Mouse (Mus musculus) embryonic stem cell, embryonic (primary cell): ENCODE measurements around the gene Cyp2e1.

Experiments used
- CTCF ChIA-PET, 4 experiments: fragments of 300-600 bp in 2 of 4; fragments of 350-600 bp in 2 of 4; sonication (Branson Sonifier 250); formaldehyde crosslinking; loops; one replicate each; lab custom pipeline; 2022; ENCODE audit warnings: inconsistent platforms in 2 of 4; lab: Charles Lee
- POLR2A ChIA-PET, 4 experiments: fragments of 300-600 bp in 2 of 4; fragments of 350-600 bp in 2 of 4; sonication (Branson Sonifier 250); formaldehyde crosslinking; loops; one replicate each; lab custom pipeline; 2022; ENCODE audit warnings: antibody characterized with exemption in 4 of 4, inconsistent platforms in 1 of 4; lab: Charles Lee

Gene Cyp2e1

DNA sequence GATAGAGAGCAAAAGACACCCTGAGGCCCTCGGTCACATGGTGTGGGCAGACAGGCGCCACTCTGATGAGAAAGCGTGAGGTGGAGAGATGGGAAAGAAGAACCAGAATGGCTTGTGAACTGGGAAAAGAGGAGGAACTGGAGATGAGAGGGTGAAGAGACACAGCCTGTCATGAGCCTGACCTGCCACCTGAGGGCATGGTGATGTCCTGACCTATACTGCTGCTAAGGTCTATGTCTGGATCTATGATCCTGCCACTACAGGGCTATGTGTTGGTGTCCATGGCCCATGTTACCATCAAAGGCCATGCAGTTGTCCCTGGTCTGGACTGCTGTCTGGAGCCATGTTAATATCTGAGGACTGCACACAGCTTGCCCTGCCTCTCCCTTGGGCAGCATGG is 34.1 kb downstream of the Cyp2e1 start:
- POLR2A ChIA-PET = interaction anchor here in 1 of 4 experiments (0.5 kb wide), 2 partner anchors 186 to 804 kb away, joined by 3 to 6 read pairs; no protein-coding TSS in a partner anchor
- CTCF ChIA-PET = interaction anchor here in 2 of 4 experiments (1.0 kb wide), 2 partner anchors 14 to 611 kb away, joined by 3 read pairs; no protein-coding TSS in a partner anchor

DNA sequence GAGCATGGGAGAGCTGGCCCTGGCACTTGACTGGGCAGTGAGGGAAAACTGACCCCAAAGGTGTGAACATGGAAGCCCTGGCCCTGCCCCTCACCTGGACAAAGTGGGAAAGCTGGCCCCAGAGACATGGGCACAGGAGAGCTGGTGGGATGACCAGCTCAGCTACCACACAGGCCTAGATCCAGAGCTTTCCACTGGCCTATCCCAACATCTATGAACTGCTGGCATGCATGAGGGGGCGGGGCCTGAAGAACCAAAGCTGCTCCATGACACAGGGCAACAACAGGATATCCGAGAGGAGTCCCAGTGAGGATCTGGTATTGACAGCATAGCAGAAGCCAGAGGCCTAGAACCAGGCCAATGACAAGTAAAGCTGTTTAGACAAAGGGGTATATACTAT is 34.7 kb downstream of the Cyp2e1 start:
- ChIA-PET POLR2A (interaction anchor here in 1 of 4 experiments (0.5 kb wide), 1 partner anchor 805 kb away, joined by 6 read pairs; no protein-coding TSS in a partner anchor), CTCF (interaction anchor here in 1 of 4 experiments (0.6 to 1.0 kb wide), 2 partner anchors 13 to 21 kb away, joined by 3 read pairs; no protein-coding TSS in a partner anchor)

DNA sequence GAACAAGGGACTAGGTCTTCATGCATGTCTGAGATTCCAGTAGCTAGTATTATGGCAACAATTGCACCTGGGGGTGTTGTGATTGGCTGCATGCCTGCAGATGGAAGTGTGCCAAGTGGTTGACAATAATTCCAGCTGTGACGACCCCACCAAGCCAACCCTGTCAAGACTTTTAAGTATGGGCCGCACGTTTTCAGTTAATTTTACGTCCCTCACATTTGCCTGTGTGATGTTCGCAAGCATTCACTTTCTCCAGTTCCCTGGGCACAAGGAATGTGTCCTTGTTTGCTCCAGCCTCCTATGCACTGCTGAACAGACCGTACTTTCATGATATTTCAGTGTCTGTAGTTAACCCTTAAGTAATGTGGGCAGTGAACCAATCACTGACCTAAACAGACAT is 39.1 kb downstream of the Cyp2e1 start:
- POLR2A ChIA-PET = interaction anchor here in 1 of 4 experiments (0.6 kb wide), 1 partner anchor 20 kb away, joined by 3 read pairs; no protein-coding TSS in a partner anchor
- CTCF ChIA-PET = no interaction called here

DNA sequence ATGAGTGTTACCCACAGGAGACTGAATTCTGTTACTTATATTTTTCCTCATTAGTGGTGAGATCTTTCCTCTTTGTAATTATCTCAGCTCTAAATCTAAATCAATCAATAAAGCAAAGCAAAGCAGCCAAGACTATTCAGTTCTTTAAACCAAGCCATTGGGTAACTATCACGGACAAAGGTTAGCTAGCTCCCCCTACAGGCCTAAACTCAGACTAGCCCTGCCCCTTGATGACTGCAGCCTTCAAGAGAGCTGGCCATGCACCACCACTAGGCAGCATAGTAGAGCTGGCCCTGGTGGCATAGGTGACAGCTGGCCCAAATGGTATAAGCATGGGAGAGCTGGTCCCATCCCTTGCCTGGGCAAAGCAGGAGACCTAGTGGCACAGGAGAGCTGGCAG is 42.2 kb downstream of the Cyp2e1 start:
- ChIA-PET CTCF (interaction anchor here (0.5 to 4.4 kb wide), 49 partner anchors 9 to 730 kb away, joined by 3 to 23 read pairs (median 4); partner anchors contain the start of genes Syce1 (in 2 of the 4), Urah (in 2 of the 4), Zfp941 (in 2 of the 4) and Fuom (in 1 of the 4)), POLR2A (interaction anchor here in 3 of 4 experiments (0.6 to 1.9 kb wide), 10 partner anchors 11 to 1269 kb away, joined by 3 to 12 read pairs (median 3); partner anchors contain the start of genes Zfp941 (in 2 of the 3) and Syce1 (in 1 of the 3))

DNA sequence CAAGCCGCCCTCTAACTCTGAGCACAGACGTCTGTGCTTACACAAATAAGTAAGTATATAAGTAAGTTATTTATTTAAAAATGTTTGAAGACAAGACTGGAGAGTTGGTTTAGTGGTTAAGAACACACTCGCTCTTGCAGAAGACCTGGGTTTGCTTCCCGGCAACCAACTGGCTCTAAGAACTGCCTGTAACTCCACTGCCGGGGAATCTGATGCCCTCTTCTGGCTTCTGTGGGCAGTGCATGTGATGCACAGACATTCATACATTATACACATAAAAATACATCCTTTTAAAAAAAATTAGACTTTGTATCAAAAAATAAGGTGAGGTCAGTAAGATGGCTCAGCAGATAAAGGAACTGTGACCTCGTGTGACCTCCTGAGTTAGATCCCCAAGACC is 47.0 kb downstream of the Cyp2e1 start:
- ChIA-PET POLR2A (interaction anchor here in 1 of 4 experiments (0.6 kb wide), 1 partner anchor 626 kb away, joined by 3 read pairs; no protein-coding TSS in a partner anchor), CTCF (interaction anchor here in 1 of 4 experiments (0.7 to 0.9 kb wide), 3 partner anchors 9 to 622 kb away, joined by 3 to 4 read pairs (median 3); no protein-coding TSS in a partner anchor)

DNA sequence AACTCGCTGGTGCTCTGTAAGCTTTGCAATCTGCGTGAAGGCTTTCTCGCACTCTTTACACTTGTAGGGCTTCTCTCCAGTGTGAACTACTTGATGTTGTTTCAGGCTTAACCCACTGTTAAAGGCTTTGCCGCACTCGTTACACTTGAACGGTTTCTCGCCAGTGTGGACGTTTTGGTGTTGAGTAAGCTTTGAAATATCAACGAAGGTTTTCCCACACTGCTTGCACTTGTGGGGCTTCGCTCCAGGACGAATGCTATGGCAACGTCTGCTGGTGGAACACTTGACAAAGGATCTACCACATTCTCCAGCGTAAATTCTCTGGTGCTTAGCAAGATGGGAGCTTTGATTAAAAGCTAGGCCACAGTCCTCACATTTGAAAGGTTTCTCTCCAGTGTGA is 48.2 kb downstream of the Cyp2e1 start:
- ChIA-PET POLR2A (interaction anchor here in 2 of 4 experiments (0.9 to 1.5 kb wide), 4 partner anchors 8 to 29 kb away, joined by 3 to 4 read pairs (median 3); partner anchors contain the start of gene Syce1 (in 1 of the 2)), CTCF (interaction anchor here in 1 of 4 experiments (1.1 to 1.2 kb wide), 2 partner anchors 13 to 14 kb away, joined by 3 to 8 read pairs; no protein-coding TSS in a partner anchor)

DNA sequence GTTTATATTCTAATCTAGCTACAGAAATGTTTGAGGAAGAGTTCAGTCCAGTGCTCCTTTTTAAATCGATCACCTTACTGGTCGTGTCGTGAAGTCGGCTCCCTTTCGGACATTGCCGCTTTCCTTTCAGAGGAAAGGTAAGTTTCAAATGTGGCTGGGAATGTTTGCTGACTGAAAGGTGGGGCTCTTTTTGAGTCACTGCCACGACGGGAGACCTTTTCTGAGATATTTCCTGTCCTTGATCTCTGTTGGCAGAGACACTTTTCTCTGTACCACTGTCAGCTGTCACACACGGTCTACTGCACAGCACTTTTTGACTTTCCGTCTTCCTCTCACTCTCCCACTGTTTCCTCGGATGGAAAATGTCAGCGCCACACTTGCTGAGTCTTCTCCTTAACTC is 49.3 kb downstream of the Cyp2e1 start:
- ChIA-PET CTCF (interaction anchor here in 1 of 4 experiments (0.9 kb wide), 1 partner anchor 14 kb away, joined by 3 read pairs; no protein-coding TSS in a partner anchor), POLR2A (interaction anchor here in 2 of 4 experiments (0.7 to 1.3 kb wide), 5 partner anchors 8 to 44 kb away, joined by 3 to 7 read pairs (median 3); partner anchors contain the start of genes Bet1l (in 1 of the 2), Gm45785 (in 1 of the 2), Ric8a (in 1 of the 2) and Zfp941 (in 1 of the 2))

DNA sequence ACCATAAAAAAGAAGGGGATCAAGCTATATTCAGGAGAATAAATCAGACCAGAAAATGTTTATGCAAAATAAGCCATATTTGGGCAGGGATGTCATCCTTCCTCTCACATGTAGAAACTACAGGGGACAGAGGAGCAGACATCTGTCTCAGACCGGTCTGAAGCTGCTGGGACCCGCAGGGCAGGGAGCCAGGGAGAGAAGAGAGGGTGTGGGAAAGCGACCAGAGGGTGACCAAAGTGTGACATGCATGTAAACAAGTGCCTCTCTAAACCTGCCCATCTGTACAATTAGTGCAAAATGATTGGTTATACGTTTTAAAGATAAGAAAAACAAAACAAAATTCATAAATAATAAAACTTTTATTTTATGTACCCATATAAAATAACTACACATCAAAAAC is 56.6 kb downstream of the Cyp2e1 start:
- CTCF ChIA-PET = interaction anchor here in 3 of 4 experiments (0.6 to 2.1 kb wide), 3 partner anchors 10 to 625 kb away, joined by 3 to 8 read pairs (median 6); no protein-coding TSS in a partner anchor
- POLR2A ChIA-PET = interaction anchor here in 1 of 4 experiments (1.1 to 1.7 kb wide), 5 partner anchors 9 to 334 kb away, joined by 3 to 4 read pairs (median 4); no protein-coding TSS in a partner anchor

DNA sequence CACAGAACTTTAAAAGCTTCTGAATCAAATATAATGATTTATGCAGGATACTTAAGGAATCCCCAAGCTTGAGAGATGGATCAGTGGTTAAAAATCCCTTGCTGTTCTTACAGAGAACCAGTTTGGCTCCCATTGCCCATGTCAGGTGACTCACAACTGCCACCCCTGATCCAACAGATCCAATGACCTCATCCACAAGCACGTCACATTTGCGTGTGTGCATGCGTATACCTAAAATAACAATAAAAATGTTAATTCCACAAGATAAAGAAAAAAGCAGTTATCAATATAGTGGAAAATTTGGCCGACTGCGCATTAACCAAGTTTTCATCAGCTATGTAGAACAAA is 57.7 kb downstream of the Cyp2e1 start:
- CTCF ChIA-PET = interaction anchor here (0.6 to 2.1 kb wide), 9 partner anchors 15 to 1280 kb away, joined by 3 to 12 read pairs (median 6); partner anchors contain the start of gene Ptdss2 (in 1 of the 4)
- POLR2A ChIA-PET = interaction anchor here in 3 of 4 experiments (0.5 to 2.7 kb wide), 55 partner anchors 9 to 1081 kb away, joined by 3 to 16 read pairs (median 4); partner anchors contain the start of genes Gm45785 (in 3 of the 3), Echs1 (in 2 of the 3), Paox (in 2 of the 3) and Ric8a (in 2 of the 3)

DNA sequence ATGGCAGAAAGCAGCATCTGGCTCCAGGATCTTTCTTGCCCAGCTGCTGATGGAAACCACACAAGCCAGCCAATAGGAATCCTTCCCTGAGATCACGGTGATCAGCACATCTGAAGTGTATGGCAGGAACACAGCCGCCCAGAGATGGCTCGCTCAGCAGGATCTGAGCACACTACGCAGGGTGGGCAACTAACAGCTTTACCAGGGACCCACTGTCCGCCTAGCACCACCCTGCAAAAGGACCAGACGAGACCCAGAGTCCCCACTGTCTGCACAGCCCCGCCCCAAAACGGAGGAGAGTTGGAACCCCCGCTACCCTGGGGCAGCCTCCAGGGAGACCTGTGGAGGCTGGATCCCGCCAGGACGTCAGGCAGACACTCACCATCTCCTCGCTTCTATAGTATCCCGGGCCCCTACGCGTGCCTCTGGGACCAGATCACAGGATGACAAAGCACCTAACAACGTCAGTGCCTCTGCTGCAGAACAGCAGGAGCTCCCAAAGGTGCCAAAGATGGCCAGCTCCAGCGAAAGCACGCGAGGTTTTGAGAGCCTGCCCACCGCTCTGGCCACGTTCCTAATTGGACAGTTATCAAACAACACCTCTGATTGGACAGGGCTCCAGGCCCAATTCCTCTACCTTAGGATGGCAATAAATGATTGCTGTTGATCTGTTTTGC is 58.3 kb downstream of the Cyp2e1 start, which contains the start of gene Zfp941:
TSS of gene Zfp941 (minus strand) at position 526 of the 677 bp plus-strand sequence.
- ChIA-PET CTCF (interaction anchor here (0.6 to 2.1 kb wide), 11 partner anchors 13 to 1281 kb away, joined by 3 to 12 read pairs (median 6); partner anchors contain the start of genes Ptdss2 (in 1 of the 4) and Urah (in 1 of the 4)), POLR2A (interaction anchor here in 3 of 4 experiments (0.5 to 2.7 kb wide), 63 partner anchors 9 to 1080 kb away, joined by 3 to 16 read pairs (median 3); partner anchors contain the start of genes Gm45785 (in 3 of the 3), Urah (in 3 of the 3), Echs1 (in 2 of the 3) and Paox (in 2 of the 3))

DNA sequence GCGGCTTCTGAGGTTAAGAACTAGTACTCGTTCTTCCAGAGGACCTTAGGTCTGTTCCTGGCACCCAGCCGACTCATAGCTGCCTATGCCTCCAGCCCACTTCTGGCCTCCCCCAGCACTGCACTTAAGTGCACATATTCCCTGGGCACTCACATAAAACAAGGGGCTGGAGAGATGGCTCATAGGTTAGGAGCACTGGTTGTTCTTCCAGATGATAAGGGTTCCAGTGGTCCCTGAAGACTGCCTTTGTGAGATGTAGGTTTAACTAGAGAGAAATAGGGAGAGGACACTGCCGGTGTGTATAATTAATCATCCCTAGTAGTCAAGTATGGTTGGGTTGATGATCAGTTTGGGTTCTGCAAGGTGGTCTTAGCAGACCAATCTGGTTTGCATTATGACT is 59.2 kb downstream of the Cyp2e1 start:
- ChIA-PET POLR2A (interaction anchor here in 2 of 4 experiments (0.8 to 2.7 kb wide), 6 partner anchors 10 to 226 kb away, joined by 3 to 16 read pairs (median 8); partner anchors contain the start of genes Gm45785 (in 1 of the 2), Ric8a (in 1 of the 2) and Urah (in 1 of the 2)), CTCF (interaction anchor here in 1 of 4 experiments (0.7 kb wide), 1 partner anchor 14 kb away, joined by 3 read pairs; no protein-coding TSS in a partner anchor)
